Mouse (Mus musculus): ENCODE data around the gene Ikbkg.

- TF ChIP-seq CTCF (conservative IDR thresholded peaks at IDR 0.05; ENCODE audit: insufficient read depth, insufficient read length, low read depth, low read length) (no peak), POLR2A (IDR thresholded peaks at IDR 0.05; ENCODE audit: low read depth, low read length) (no peak)
Measured at GRCm38 (mm10) chrX:74388153-74388552, 4.9 kb upstream of the Ikbkg start.
